Mouse (Mus musculus) limb, embryonic 12.5 days (tissue): ENCODE measurements around the gene Pitx1. TPM values are rescaled to one million over a fixed set of nuclear protein-coding genes. Genes with fewer than 3 reads are reported as not detected.
A peak's percentile ranks its signal among the peaks of the same experiment; 100 is the strongest.

Source experiments
- ATAC-seq: fragments of 200-750 bp; cut with Nextera tagmentation; 2 replicates; pipeline ENCODE4 v1.8.0; 2017; ENCODE audit warnings: low read depth, moderate TSS enrichment; ENCODE audit not compliant: insufficient number of reproducible peaks, insufficient read depth, low FRiP score, low TSS enrichment
- H3K27ac ChIP-seq: fragments of 300-500 bp; sonication (generic); 2 replicates; pipeline ENCODE4 v1.5.1; 2016; ENCODE audit warnings: mild to moderate bottlenecking, moderate library complexity
- H3K27me3 ChIP-seq: fragments of 300-500 bp; sonication (generic); 2 replicates; pipeline ENCODE4 v1.6.1; 2016; ENCODE audit warnings: mild to moderate bottlenecking, moderate library complexity
- H3K36me3 ChIP-seq: fragments of 300-500 bp; sonication (generic); 2 replicates; pipeline ENCODE4 v1.6.1; 2016; ENCODE audit warnings: mild to moderate bottlenecking, moderate library complexity
- H3K4me1 ChIP-seq: fragments of 300-500 bp; sonication (generic); replicated peaks from 2 replicates; pipeline ENCODE4 v1.6.1; 2016
- H3K4me2 ChIP-seq: fragments of 300-500 bp; sonication (generic); 2 replicates; pipeline ENCODE4 v1.6.1; 2016; ENCODE audit warnings: mild to moderate bottlenecking, moderate library complexity
- H3K4me3 ChIP-seq: fragments of 300-500 bp; sonication (generic); replicated peaks from 2 replicates; pipeline ENCODE4 v1.5.1; 2016; ENCODE audit warnings: mild to moderate bottlenecking
- H3K9ac ChIP-seq: fragments of 300-500 bp; sonication (generic); replicated peaks from 2 replicates; pipeline ENCODE4 v1.6.1; 2016; ENCODE audit warnings: mild to moderate bottlenecking, moderate library complexity
- H3K9me3 ChIP-seq: fragments of 300-500 bp; sonication (generic); 2 replicates; pipeline ENCODE4 v1.6.1; 2016; ENCODE audit warnings: mild to moderate bottlenecking, moderate library complexity
- WGBS: fragments of 180-500 bp; shearing (Covaris S2); methylation state at CpG from one replicate; pipeline ENCODE4 v1.1.7; 2016; 5-methylcytosine and 5-hydroxymethylcytosine counted together
- polyA plus RNA-seq: library from polyadenylated mRNA; unstranded; fragments of >200 nt; fragmentation: Nextera tagmentation; extraction: Ambion mirVana; gene quantifications from 2 replicates; pipeline ENCODE4 v1.2.1, GENCODE M21; 2016

Pitx1 gene
- 174 and 206 TPM in 2 replicates for polyA plus RNA-seq

GRCm38 (mm10) chr13:55836142-55836625, at the start of gene Pitx1:
TSS of gene Pitx1 (minus strand) at chr13:55836192.
- 1% methylated on average over 36 of the region's 36 CpGs for WGBS
- peaks cover 55% of the 10 kb centered on the region for H3K4me1 ChIP-seq
- H3K4me2 ChIP-seq = peak within 1 kb of the TSS; percentile 74
- no peak for ATAC-seq
- peaks cover 97% of the 10 kb centered on the region for H3K27me3 ChIP-seq
- H3K9me3 ChIP-seq = no peaks in the 10 kb centered on the region
- H3K4me3 ChIP-seq = peak within 1 kb of the TSS; percentile 71
- peak within 1 kb of the TSS; percentile 98 for H3K9ac ChIP-seq
- peak within 1 kb of the TSS; percentile 99 for H3K27ac ChIP-seq
- H3K36me3 ChIP-seq = no peaks in the 10 kb centered on the region

- WGBS = 57% methylated on average over 16 of the region's 16 CpGs
- H3K4me3 ChIP-seq = no peak overlapping the region
Observed at GRCm38 (mm10) chr13:55881431-55882202, 45.6 kb upstream of the Pitx1 start.

GRCm38 (mm10) chr13:55878353-55878752, 42.4 kb upstream of the Pitx1 start:
- 0 out of 2 replicates have a peak, but pooled peaks cover 5% of the 10 kb centered on the region for H3K9me3 ChIP-seq
- H3K9ac ChIP-seq = no peak overlapping the region
- H3K4me1 ChIP-seq = peaks cover 9% of the 10 kb centered on the region; the same call in 1 of the 2 replicates
- H3K27ac ChIP-seq = no peak overlapping the region
- 82% methylated on average over 4 of the region's 4 CpGs for WGBS
- no peak overlapping the region for H3K4me3 ChIP-seq
- peaks cover 10% of the 10 kb centered on the region; the same call in 1 of the 2 replicates for H3K27me3 ChIP-seq
- H3K36me3 ChIP-seq = no peaks in the 10 kb centered on the region
- ATAC-seq = no peak
- no peak overlapping the region for H3K4me2 ChIP-seq

More at GRCm38 (mm10) chr13:55881431-55882202, 45.6 kb upstream of the Pitx1 start:
- H3K4me1 ChIP-seq = peaks cover 9% of the 10 kb centered on the region; the same call in 1 of the 2 replicates
- no peak for ATAC-seq
- no peak overlapping the region for H3K4me2 ChIP-seq
- no peaks in the 10 kb centered on the region for H3K9me3 ChIP-seq
- peaks cover 10% of the 10 kb centered on the region; the same call in 1 of the 2 replicates for H3K27me3 ChIP-seq
- H3K36me3 ChIP-seq = no peaks in the 10 kb centered on the region
- no peak overlapping the region for H3K9ac ChIP-seq
- H3K27ac ChIP-seq = no peak overlapping the region

- Histone ChIP-seq H3K27ac (no peak overlapping the region), H3K4me3 (no peak overlapping the region), H3K9ac (no peak overlapping the region), H3K4me1 (peaks cover 6% of the 10 kb centered on the region; the same call in 1 of the 2 replicates), H3K27me3 (peaks cover 11% of the 10 kb centered on the region; the same call in 1 of the 2 replicates), H3K4me2 (no peak overlapping the region), H3K36me3 (no peaks in the 10 kb centered on the region), H3K9me3 (peaks cover 15% of the 10 kb centered on the region)
- no peak for ATAC-seq
- 84% methylated on average over 7 of the region's 7 CpGs for WGBS
Observed at GRCm38 (mm10) chr13:55871410-55871809, 35.4 kb upstream of the Pitx1 start.

GRCm38 (mm10) chr13:55870001-55870400, 34.0 kb upstream of the Pitx1 start:
- 90% methylated on average over 1 of the region's 1 CpGs for WGBS
- H3K27ac ChIP-seq = no peak overlapping the region
- peaks cover 15% of the 10 kb centered on the region for H3K9me3 ChIP-seq
- H3K4me3 ChIP-seq = no peak overlapping the region
- H3K27me3 ChIP-seq = peaks cover 22% of the 10 kb centered on the region
- peaks cover 6% of the 10 kb centered on the region; the same call in 1 of the 2 replicates for H3K4me1 ChIP-seq
- H3K4me2 ChIP-seq = no peak overlapping the region
- no peak overlapping the region for H3K9ac ChIP-seq
- ATAC-seq = no peak
- no peaks in the 10 kb centered on the region for H3K36me3 ChIP-seq

- Histone ChIP-seq H3K4me2 (no peak overlapping the region), H3K27me3 (peaks cover 37% of the 10 kb centered on the region), H3K4me3 (no peak overlapping the region), H3K4me1 (peaks cover 6% of the 10 kb centered on the region; the same call in 1 of the 2 replicates), H3K27ac (no peak overlapping the region), H3K9ac (no peak overlapping the region), H3K9me3 (peaks cover 10% of the 10 kb centered on the region), H3K36me3 (no peaks in the 10 kb centered on the region)
- WGBS = 68% methylated on average over 13 of the region's 13 CpGs
- ATAC-seq = no peak
Observed at GRCm38 (mm10) chr13:55867540-55868103, 31.6 kb upstream of the Pitx1 start.

GRCm38 (mm10) chr13:55860483-55860882, 24.5 kb upstream of the Pitx1 start:
- H3K27ac ChIP-seq = no peak overlapping the region
- H3K9me3 ChIP-seq = no peaks in the 10 kb centered on the region
- no peak overlapping the region for H3K4me3 ChIP-seq
- no peak overlapping the region for H3K9ac ChIP-seq
- 71% methylated on average over 10 of the region's 10 CpGs for WGBS
- H3K36me3 ChIP-seq = no peaks in the 10 kb centered on the region
- no peak overlapping the region for H3K4me2 ChIP-seq
- H3K4me1 ChIP-seq = peaks cover 30% of the 10 kb centered on the region
- ATAC-seq = no peak
- peaks cover 76% of the 10 kb centered on the region for H3K27me3 ChIP-seq

GRCm38 (mm10) chr13:55858463-55858862, 22.5 kb upstream of the Pitx1 start:
- Histone ChIP-seq H3K4me1 (peaks cover 31% of the 10 kb centered on the region), H3K27ac (no peak overlapping the region), H3K4me3 (no peak overlapping the region), H3K36me3 (no peaks in the 10 kb centered on the region), H3K9ac (no peak overlapping the region), H3K4me2 (no peak overlapping the region), H3K27me3 (peaks cover 85% of the 10 kb centered on the region), H3K9me3 (no peaks in the 10 kb centered on the region)
- ATAC-seq = no peak
- 77% methylated on average over 5 of the region's 5 CpGs for WGBS

- Histone ChIP-seq H3K4me3 (no peak overlapping the region), H3K27ac (0 out of 2 replicates have a peak overlapping the region, but pooled peaks have one; percentile 56), H3K4me1 (peaks cover 31% of the 10 kb centered on the region), H3K4me2 (no peak overlapping the region), H3K36me3 (no peaks in the 10 kb centered on the region), H3K9me3 (no peaks in the 10 kb centered on the region), H3K27me3 (peaks cover 86% of the 10 kb centered on the region), H3K9ac (no peak overlapping the region)
- 20% methylated on average over 7 of the region's 7 CpGs for WGBS
- 0 out of 2 replicates have a peak, but pooled peaks have one; percentile 15 for ATAC-seq
Observed at GRCm38 (mm10) chr13:55855793-55856192, 19.8 kb upstream of the Pitx1 start.

- no peak for ATAC-seq
- Histone ChIP-seq H3K4me2 (no peak overlapping the region), H3K36me3 (no peaks in the 10 kb centered on the region), H3K9ac (no peak overlapping the region), H3K27ac (no peak overlapping the region), H3K4me3 (no peak overlapping the region), H3K27me3 (peaks cover 91% of the 10 kb centered on the region), H3K9me3 (no peaks in the 10 kb centered on the region), H3K4me1 (peaks cover 36% of the 10 kb centered on the region)
- WGBS = 80% methylated on average over 3 of the region's 3 CpGs
Observed at GRCm38 (mm10) chr13:55852205-55852604, 16.2 kb upstream of the Pitx1 start.

GRCm38 (mm10) chr13:55850726-55851125, 14.7 kb upstream of the Pitx1 start:
- 78% methylated on average over 5 of the region's 5 CpGs for WGBS
- H3K27ac ChIP-seq = no peak overlapping the region
- peaks cover 92% of the 10 kb centered on the region for H3K27me3 ChIP-seq
- H3K4me1 ChIP-seq = peaks cover 37% of the 10 kb centered on the region
- no peak overlapping the region for H3K4me2 ChIP-seq
- ATAC-seq = no peak
- no peak overlapping the region for H3K4me3 ChIP-seq
- H3K9ac ChIP-seq = no peak overlapping the region
- H3K9me3 ChIP-seq = no peaks in the 10 kb centered on the region
- H3K36me3 ChIP-seq = no peaks in the 10 kb centered on the region
